Mouse (Mus musculus) hindbrain, embryonic 10.5 days (tissue): Measurements from ENCODE around the gene Sgca. TPM values are rescaled to one million over a fixed set of nuclear protein-coding genes. Genes with fewer than 3 reads are reported as not detected.

Experiments used
- DNase-seq: peaks from one replicate; pipeline ENCODE4 v3.0.0-alpha.2; 2017; ENCODE audit warnings: low spot score
- H3K27ac ChIP-seq: fragments of 300-500 bp; sonication (generic); 2 replicates; pipeline ENCODE4 v1.5.1; 2016; ENCODE audit warnings: mild to moderate bottlenecking, moderate library complexity
- H3K27me3 ChIP-seq: fragments of 300-500 bp; sonication (generic); 2 replicates; pipeline ENCODE4 v1.6.1; 2016; ENCODE audit warnings: mild to moderate bottlenecking; ENCODE audit not compliant: poor library complexity, insufficient read depth, severe bottlenecking
- H3K36me3 ChIP-seq: fragments of 300-500 bp; sonication (generic); 2 replicates; pipeline ENCODE4 v1.6.1; 2016; ENCODE audit warnings: mild to moderate bottlenecking, moderate library complexity
- H3K4me1 ChIP-seq: fragments of 300-500 bp; sonication (generic); replicated peaks from 2 replicates; pipeline ENCODE4 v1.6.1; 2016; ENCODE audit warnings: mild to moderate bottlenecking
- H3K4me3 ChIP-seq: fragments of 300-500 bp; sonication (generic); 2 replicates; pipeline ENCODE4 v1.5.1; 2016; ENCODE audit warnings: mild to moderate bottlenecking, moderate library complexity
- H3K9me3 ChIP-seq: fragments of 300-500 bp; sonication (generic); 2 replicates; pipeline ENCODE4 v1.6.1; 2016; ENCODE audit warnings: mild to moderate bottlenecking, moderate library complexity
- WGBS: fragments of 180-500 bp; shearing (Covaris S2); methylation state at CpG from one replicate; pipeline ENCODE4 v1.1.7; 2016; 5-methylcytosine and 5-hydroxymethylcytosine counted together
- polyA plus RNA-seq: library from polyadenylated mRNA; unstranded; fragments of >200 nt; fragmentation: Nextera tagmentation; extraction: Ambion mirVana; gene quantifications from 2 replicates; pipeline ENCODE4 v1.2.1, GENCODE M21; 2016

Gene Sgca
- polyA plus RNA-seq, 1 experiment from 2014 or later, result 0.10 TPM

GRCm38 (mm10) chr11:94943054-94943453 lies 33.1 kb downstream of the Sgca start:
- Histone ChIP-seq H3K27ac (no peak overlapping the region), H3K4me3 (no peak overlapping the region), H3K36me3 (0 out of 2 replicates have a peak, but pooled peaks cover 4% of the 10 kb centered on the region), H3K9me3 (no peaks in the 10 kb centered on the region), H3K27me3 (peaks cover 74% of the 10 kb centered on the region), H3K4me1 (peaks cover 25% of the 10 kb centered on the region)
- WGBS, result 81% methylated on average over 15 of the region's 15 CpGs
- DNase-seq, result no peak

- WGBS, result 49% methylated on average over 13 of the region's 13 CpGs
- H3K36me3 ChIP-seq, result 0 out of 2 replicates have a peak, but pooled peaks cover 4% of the 10 kb centered on the region
- DNase-seq, result no peak
- 0 out of 2 replicates have a peak overlapping the region, but pooled peaks have one; percentile 29 for H3K27ac ChIP-seq
- H3K4me3 ChIP-seq, result no peak overlapping the region
- peaks cover 80% of the 10 kb centered on the region for H3K27me3 ChIP-seq
- H3K4me1 ChIP-seq, result peaks cover 29% of the 10 kb centered on the region
- no peaks in the 10 kb centered on the region for H3K9me3 ChIP-seq
These were observed 33.7 kb downstream of the Sgca start for GRCm38 (mm10) chr11:94942282-94943023.

GRCm38 (mm10) chr11:94941776-94942175 lies 34.4 kb downstream of the Sgca start:
- peaks cover 86% of the 10 kb centered on the region for H3K27me3 ChIP-seq
- no peak overlapping the region for H3K27ac ChIP-seq
- WGBS, result 82% methylated on average over 8 of the region's 8 CpGs

GRCm38 (mm10) chr11:94941121-94941520 lies 35.0 kb downstream of the Sgca start:
- Histone ChIP-seq H3K9me3 (no peaks in the 10 kb centered on the region), H3K27ac (no peak overlapping the region), H3K27me3 (peaks cover 87% of the 10 kb centered on the region), H3K36me3 (0 out of 2 replicates have a peak, but pooled peaks cover 4% of the 10 kb centered on the region), H3K4me3 (no peak overlapping the region), H3K4me1 (peaks cover 38% of the 10 kb centered on the region)
- no peak for DNase-seq
- 47% methylated on average over 9 of the region's 9 CpGs for WGBS

More at GRCm38 (mm10) chr11:94941776-94942175, 34.4 kb downstream of the Sgca start:
- H3K36me3 ChIP-seq, result 0 out of 2 replicates have a peak, but pooled peaks cover 4% of the 10 kb centered on the region
- no peaks in the 10 kb centered on the region for H3K9me3 ChIP-seq
- peaks cover 32% of the 10 kb centered on the region for H3K4me1 ChIP-seq
- H3K4me3 ChIP-seq, result no peak overlapping the region
- DNase-seq, result no peak

- Histone ChIP-seq H3K4me3 (no peak overlapping the region), H3K36me3 (0 out of 2 replicates have a peak, but pooled peaks cover 4% of the 10 kb centered on the region), H3K4me1 (peaks cover 42% of the 10 kb centered on the region), H3K9me3 (no peaks in the 10 kb centered on the region), H3K27me3 (peaks cover 92% of the 10 kb centered on the region), H3K27ac (no peak overlapping the region)
- WGBS, result 20% methylated on average over 4 of the region's 4 CpGs
- peak; percentile 70 for DNase-seq
These were observed 36.8 kb downstream of the Sgca start for GRCm38 (mm10) chr11:94939280-94939679.

- DNase-seq, result no peak
- Histone ChIP-seq H3K36me3 (0 out of 2 replicates have a peak, but pooled peaks cover 4% of the 10 kb centered on the region), H3K27me3 (peaks cover 97% of the 10 kb centered on the region), H3K9me3 (no peaks in the 10 kb centered on the region), H3K4me1 (peaks cover 43% of the 10 kb centered on the region), H3K27ac (no peak overlapping the region), H3K4me3 (peak overlapping the region; percentile 52; the same call in 1 of the 2 replicates)
- WGBS, result 24% methylated on average over 9 of the region's 9 CpGs
These were observed 37.8 kb downstream of the Sgca start for GRCm38 (mm10) chr11:94938296-94938695.

- WGBS, result 3% methylated on average over 15 of the region's 15 CpGs
- DNase-seq, result peak; percentile 24
- peaks cover 48% of the 10 kb centered on the region for H3K4me1 ChIP-seq
- H3K36me3 ChIP-seq, result 0 out of 2 replicates have a peak, but pooled peaks cover 4% of the 10 kb centered on the region
- peak overlapping the region; percentile 29; the same call in 1 of the 2 replicates for H3K27ac ChIP-seq
- H3K9me3 ChIP-seq, result no peaks in the 10 kb centered on the region
- peak overlapping the region; percentile 52 for H3K4me3 ChIP-seq
- H3K27me3 ChIP-seq, result peaks cover 97% of the 10 kb centered on the region
These were observed 38.3 kb downstream of the Sgca start for GRCm38 (mm10) chr11:94937787-94938186.

GRCm38 (mm10) chr11:94937335-94937781 lies 38.8 kb downstream of the Sgca start:
- no peaks in the 10 kb centered on the region for H3K9me3 ChIP-seq
- peak overlapping the region; percentile 29; the same call in 1 of the 2 replicates for H3K27ac ChIP-seq
- no peak for DNase-seq
- H3K27me3 ChIP-seq, result peaks cover 97% of the 10 kb centered on the region
- peak overlapping the region; percentile 52 for H3K4me3 ChIP-seq
- H3K36me3 ChIP-seq, result no peaks in the 10 kb centered on the region
- under 1% methylated on average over 18 of the region's 18 CpGs for WGBS
- H3K4me1 ChIP-seq, result peaks cover 48% of the 10 kb centered on the region

- Histone ChIP-seq H3K4me1 (peaks cover 48% of the 10 kb centered on the region), H3K4me3 (peak overlapping the region; percentile 52), H3K36me3 (no peaks in the 10 kb centered on the region), H3K27ac (peak overlapping the region; percentile 76; the same call in 1 of the 2 replicates), H3K9me3 (no peaks in the 10 kb centered on the region), H3K27me3 (peaks cover 97% of the 10 kb centered on the region)
- WGBS, result under 1% methylated on average over 17 of the region's 17 CpGs
- peak; percentile 90 for DNase-seq
These were observed 39.3 kb downstream of the Sgca start for GRCm38 (mm10) chr11:94936851-94937295.

GRCm38 (mm10) chr11:94936045-94936444 lies 40.1 kb downstream of the Sgca start, which contains the start of gene Col1a1:
Gene Col1a1, plus strand, starts transcription at chr11:94936224.
- DNase-seq, result peak; percentile 46
- Histone ChIP-seq H3K4me1 (peaks cover 48% of the 10 kb centered on the region), H3K9me3 (no peaks in the 10 kb centered on the region), H3K27me3 (peaks cover 95% of the 10 kb centered on the region), H3K4me3 (peak within 1 kb of the TSS; percentile 52), H3K27ac (peak within 1 kb of the TSS; percentile 76), H3K36me3 (no peaks in the 10 kb centered on the region)
- WGBS, result 12% methylated on average over 19 of the region's 19 CpGs

GRCm38 (mm10) chr11:94934526-94934925 lies 41.6 kb downstream of the Sgca start:
- H3K4me1 ChIP-seq, result peaks cover 62% of the 10 kb centered on the region
- no peaks in the 10 kb centered on the region for H3K9me3 ChIP-seq
- H3K27me3 ChIP-seq, result peaks cover 90% of the 10 kb centered on the region
- 29% methylated on average over 11 of the region's 11 CpGs for WGBS
- no peaks in the 10 kb centered on the region for H3K36me3 ChIP-seq
- no peak overlapping the region for H3K27ac ChIP-seq
- no peak for DNase-seq
- H3K4me3 ChIP-seq, result no peak overlapping the region

- peaks cover 71% of the 10 kb centered on the region for H3K4me1 ChIP-seq
- 17% methylated on average over 8 of the region's 8 CpGs for WGBS
- DNase-seq, result peak; percentile 28
- H3K27ac ChIP-seq, result peak overlapping the region; percentile 53
- H3K4me3 ChIP-seq, result no peak overlapping the region
- no peaks in the 10 kb centered on the region for H3K36me3 ChIP-seq
- H3K27me3 ChIP-seq, result peaks cover 80% of the 10 kb centered on the region
- H3K9me3 ChIP-seq, result no peaks in the 10 kb centered on the region
These were observed 42.5 kb downstream of the Sgca start for GRCm38 (mm10) chr11:94933584-94933983.

GRCm38 (mm10) chr11:94930151-94930550 lies 46.0 kb downstream of the Sgca start:
- Histone ChIP-seq H3K27ac (peak overlapping the region; percentile 79), H3K36me3 (no peaks in the 10 kb centered on the region), H3K4me1 (peaks cover 63% of the 10 kb centered on the region), H3K9me3 (no peaks in the 10 kb centered on the region), H3K4me3 (no peak overlapping the region), H3K27me3 (peaks cover 54% of the 10 kb centered on the region)
- 45% methylated on average over 4 of the region's 4 CpGs for WGBS
- peak; percentile 23 for DNase-seq
